9 mouse cellular contexts compared by ENCODE assay signal in genomic region chr9:41949476-41949875, GRCm38 (mm10).
A peak's percentile ranks its signal among the peaks of the same experiment; 100 is the strongest.
DNase-seq lines count a peak whose midpoint lies in the region; ATAC-seq lines count a peak whose summit lies in the region.
"Had no signal": no experiment of that assay in that cellular context is flagged by ENCODE, and none has a peak within 500 bp of the region (broad histone marks: within the 10 kb centered on the region; RNA-seq: fewer than 3 reads in every experiment).

No protein-coding gene starts in this region.

- no peak overlapping the region for H3K4me3 ChIP-seq in heart, embryonic 10.5 days
- no peak overlapping the region for H3K4me3 ChIP-seq in embryonic facial prominence, embryonic 15.5 days (replicated peaks)
- H3K4me3 ChIP-seq in hindbrain, embryonic 11.5 days (ENCODE audit: low read depth, low read length) = no peak overlapping the region
- no peak overlapping the region for H3K4me3 ChIP-seq in midbrain, embryonic 15.5 days
- H3K4me3 ChIP-seq: liver, embryonic 15.5 days had no signal

- 72% methylated on average over 5 of the region's 5 CpGs for WGBS in heart, embryonic 10.5 days
- WGBS in embryonic facial prominence, embryonic 15.5 days = 53% methylated on average over 5 of the region's 5 CpGs
- WGBS in hindbrain, embryonic 11.5 days = 77% methylated on average over 5 of the region's 5 CpGs
- WGBS in midbrain, embryonic 15.5 days = 54% methylated on average over 5 of the region's 5 CpGs

- H3K9me3 ChIP-seq in heart, embryonic 10.5 days = no peaks in the 10 kb centered on the region
- H3K9me3 ChIP-seq in embryonic facial prominence, embryonic 15.5 days (replicated peaks) = no peaks in the 10 kb centered on the region
- no peaks in the 10 kb centered on the region for H3K9me3 ChIP-seq in hindbrain, embryonic 11.5 days (ENCODE audit: control insufficient read depth, low read length)
- H3K9me3 ChIP-seq in midbrain, embryonic 15.5 days = no peaks in the 10 kb centered on the region
- H3K9me3 ChIP-seq: liver, embryonic 15.5 days had no signal

- H3K27me3 ChIP-seq in heart, embryonic 10.5 days (ENCODE audit: insufficient read depth, poor library complexity, severe bottlenecking) = no peaks in the 10 kb centered on the region
- H3K27me3 ChIP-seq in embryonic facial prominence, embryonic 15.5 days = no peaks in the 10 kb centered on the region
- no peaks in the 10 kb centered on the region for H3K27me3 ChIP-seq in hindbrain, embryonic 11.5 days (ENCODE audit: control insufficient read depth, insufficient read depth, low read length)
- no peaks in the 10 kb centered on the region for H3K27me3 ChIP-seq in midbrain, embryonic 15.5 days (replicated peaks)

- H3K27ac ChIP-seq in heart, embryonic 10.5 days = peak overlapping the region; percentile 93
- H3K27ac ChIP-seq in embryonic facial prominence, embryonic 15.5 days (replicated peaks) = peak overlapping the region; percentile 99
- peak overlapping the region; percentile 84 for H3K27ac ChIP-seq in hindbrain, embryonic 11.5 days (ENCODE audit: low read depth, low read length)
- H3K27ac ChIP-seq in midbrain, embryonic 15.5 days = peak overlapping the region; percentile 98
- H3K27ac ChIP-seq: liver, embryonic 15.5 days had no signal

- no peak for ATAC-seq in embryonic facial prominence, embryonic 15.5 days (ENCODE audit: insufficient number of reproducible peaks, low FRiP score, low TSS enrichment, low read depth)
- ATAC-seq in hindbrain, embryonic 11.5 days (ENCODE audit: low FRiP score) = no peak
- ATAC-seq in midbrain, embryonic 15.5 days (replicated peaks) = no peak

- H3K4me1 ChIP-seq in heart, embryonic 10.5 days = peaks cover 38% of the 10 kb centered on the region
- H3K4me1 ChIP-seq in embryonic facial prominence, embryonic 15.5 days = peaks cover 33% of the 10 kb centered on the region
- H3K4me1 ChIP-seq in hindbrain, embryonic 11.5 days (replicated peaks; ENCODE audit: control insufficient read depth, insufficient read depth, low read length) = peaks cover 13% of the 10 kb centered on the region
- peaks cover 42% of the 10 kb centered on the region for H3K4me1 ChIP-seq in midbrain, embryonic 15.5 days
- H3K4me1 ChIP-seq: liver, embryonic 15.5 days had no signal

- no peaks in the 10 kb centered on the region for H3K36me3 ChIP-seq in heart, embryonic 10.5 days
- H3K36me3 ChIP-seq in embryonic facial prominence, embryonic 15.5 days = no peaks in the 10 kb centered on the region
- H3K36me3 ChIP-seq in hindbrain, embryonic 11.5 days (ENCODE audit: control insufficient read depth, insufficient read depth, low read length) = no peaks in the 10 kb centered on the region
- H3K36me3 ChIP-seq in midbrain, embryonic 15.5 days (replicated peaks) = no peaks in the 10 kb centered on the region
- H3K36me3 ChIP-seq: liver, embryonic 15.5 days had no signal

- no peak overlapping the region for H3K4me2 ChIP-seq in embryonic facial prominence, embryonic 15.5 days (replicated peaks)
- no peak overlapping the region for H3K4me2 ChIP-seq in hindbrain, embryonic 11.5 days (replicated peaks; ENCODE audit: low read depth, low read length)
- peak overlapping the region; percentile 61 for H3K4me2 ChIP-seq in midbrain, embryonic 15.5 days
- H3K4me2 ChIP-seq: liver, embryonic 15.5 days had no signal

- DNase-seq in heart, embryonic 10.5 days (ENCODE audit: low spot score) = no peak
- DNase-seq in heart, adult 8-10 months (ENCODE audit: low spot score) = no peak
- DNase-seq in hindbrain, embryonic 11.5 days (ENCODE audit: low spot score) = no peak
- no peak for DNase-seq in layer of hippocampus, postnatal 10 days (ENCODE audit: low spot score in 2 of 2)
- DNase-seq in right cerebral cortex, postnatal 4 days = no peak
- DNase-seq in spleen, adult 18-20 months = no peak

- H3K9ac ChIP-seq in embryonic facial prominence, embryonic 15.5 days = no peak overlapping the region
- H3K9ac ChIP-seq in hindbrain, embryonic 11.5 days (ENCODE audit: low read depth, low read length) = peak overlapping the region; percentile 8; the same call in 1 of the 2 replicates
- H3K9ac ChIP-seq in midbrain, embryonic 15.5 days = peak overlapping the region; percentile 36
- H3K9ac ChIP-seq: liver, embryonic 15.5 days had no signal
